Mouse (Mus musculus): Measurements from ENCODE around the gene Lclat1.
"Not testable (repeated sequence)": the region's sequence is repeated elsewhere in the genome, so short reads cannot be mapped to it uniquely, and the experiment has no call there.

The Lclat1 gene

DNA sequence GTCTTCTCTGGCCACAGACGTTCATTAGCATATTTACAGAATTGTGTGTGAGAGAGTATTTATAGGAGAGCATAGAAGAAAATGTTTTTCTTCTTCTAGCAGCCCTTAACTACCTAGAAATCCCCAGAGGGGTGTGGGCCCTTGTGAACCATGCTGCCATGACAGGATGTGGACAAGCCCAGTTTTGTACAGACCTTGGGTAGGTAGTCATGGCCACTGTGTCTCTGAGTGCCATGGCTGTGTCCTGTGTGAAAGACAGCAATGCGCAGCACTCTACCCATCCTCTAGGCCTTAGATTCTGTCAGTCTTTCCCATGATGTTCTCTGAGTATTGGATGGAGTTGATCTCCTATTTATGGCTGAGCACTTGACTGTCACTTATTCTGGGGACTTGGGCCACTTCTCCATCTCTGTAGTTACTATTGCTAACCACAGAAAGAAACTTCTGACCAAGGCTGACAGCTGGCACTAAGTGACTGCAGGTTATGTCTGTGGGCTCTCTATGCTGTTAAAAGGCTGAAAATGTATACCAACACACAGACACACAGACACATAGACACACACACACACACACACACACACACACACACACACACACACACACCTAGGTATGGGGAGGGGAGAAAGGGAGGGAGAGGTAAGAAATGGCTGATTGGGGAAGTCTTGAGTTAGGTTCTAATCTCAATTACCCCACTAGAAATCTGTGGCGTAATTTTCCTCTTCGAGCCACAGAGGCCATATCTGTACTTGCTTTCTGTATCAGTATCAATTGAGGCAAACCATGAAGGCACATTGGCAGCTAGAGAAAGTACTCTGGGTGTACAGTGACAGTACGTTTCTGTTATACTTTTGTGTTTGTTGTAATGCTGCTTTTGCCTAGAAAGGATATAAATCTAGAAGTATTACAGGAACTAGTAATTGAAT lies 29.0 kb downstream of the Lclat1 start:
- DNase-seq (ENCODE audit: low read depth, low spot score), result no peak

DNA sequence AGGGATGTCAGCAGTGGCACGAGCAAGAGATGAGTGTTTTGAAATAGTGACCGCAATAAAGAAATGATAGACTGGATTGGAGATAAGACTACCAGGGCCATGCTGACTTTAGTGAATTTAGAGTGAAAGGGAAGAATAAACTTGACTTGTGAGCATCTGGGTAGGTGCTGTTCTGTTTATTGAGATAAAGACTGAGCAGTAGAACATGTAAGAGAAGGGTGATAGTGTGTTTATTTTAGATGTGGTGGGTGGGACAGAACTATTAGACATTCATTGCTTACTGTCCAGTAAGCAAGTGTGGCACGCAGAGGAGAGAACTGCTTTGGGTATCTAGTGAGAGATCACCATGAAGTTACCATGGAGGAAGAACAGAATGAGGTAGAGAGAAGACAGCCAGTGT lies 30.4 kb downstream of the Lclat1 start:
- DNase-seq (ENCODE audit: low read depth, low spot score), result no peak

GRCm38 (mm10) chr17:73142029-73142428 lies 34.2 kb downstream of the Lclat1 start:
- DNase-seq (ENCODE audit: low read depth, low spot score), result no peak

DNA sequence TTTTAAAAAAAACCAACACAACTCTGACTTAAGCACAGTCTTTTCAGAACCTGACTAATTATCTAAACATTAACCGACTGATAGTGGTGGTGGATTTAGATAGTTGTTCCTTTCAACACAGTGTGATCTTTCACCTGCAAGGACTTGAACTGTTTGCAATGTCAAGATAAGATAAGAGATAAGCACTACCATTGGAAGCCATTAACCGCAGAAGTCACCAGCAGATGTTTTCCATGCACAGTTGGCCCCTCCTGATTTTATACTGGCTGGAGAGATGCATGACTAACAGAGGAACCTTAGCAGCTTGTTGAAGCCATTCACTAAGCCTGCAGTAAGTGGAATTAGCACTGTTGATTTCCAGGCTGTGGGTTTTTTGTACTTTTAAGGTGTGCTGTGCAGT lies 34.7 kb downstream of the Lclat1 start:
- DNase-seq (ENCODE audit: low read depth, low spot score), result no peak

- no peak for DNase-seq (ENCODE audit: low read depth, low spot score)
Observed at GRCm38 (mm10) chr17:73145426-73145825, 37.6 kb downstream of the Lclat1 start.

- DNase-seq (ENCODE audit: low read depth, low spot score), result no peak
Observed at GRCm38 (mm10) chr17:73148607-73149006, 40.8 kb downstream of the Lclat1 start.

GRCm38 (mm10) chr17:73152790-73153525 lies 45.2 kb downstream of the Lclat1 start:
- DNase-seq (ENCODE audit: low read depth, low spot score), result not testable (repeated sequence)

DNA sequence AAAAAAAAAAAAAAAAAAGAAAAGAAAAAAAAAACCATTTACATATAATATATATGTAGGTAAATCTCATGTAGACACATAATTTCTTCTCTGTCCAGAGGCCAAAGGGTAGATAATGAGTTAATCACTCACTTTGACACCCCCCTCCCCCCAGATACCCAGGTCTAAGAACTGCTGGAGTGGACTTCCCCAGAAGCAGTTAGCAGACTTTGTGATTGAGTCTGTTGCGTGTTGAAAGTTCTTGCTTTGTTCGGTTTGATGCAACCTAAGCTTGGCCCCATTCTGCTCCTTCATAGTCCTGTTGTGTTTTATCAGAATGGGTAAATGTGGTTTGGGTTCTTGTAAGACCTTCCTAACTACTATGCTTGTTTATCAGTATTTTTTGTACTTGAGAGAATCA lies 45.9 kb downstream of the Lclat1 start:
- DNase-seq (ENCODE audit: low read depth, low spot score), result no peak

GRCm38 (mm10) chr17:73156606-73157005 lies 48.8 kb downstream of the Lclat1 start:
- DNase-seq (ENCODE audit: low read depth, low spot score), result no peak

DNA sequence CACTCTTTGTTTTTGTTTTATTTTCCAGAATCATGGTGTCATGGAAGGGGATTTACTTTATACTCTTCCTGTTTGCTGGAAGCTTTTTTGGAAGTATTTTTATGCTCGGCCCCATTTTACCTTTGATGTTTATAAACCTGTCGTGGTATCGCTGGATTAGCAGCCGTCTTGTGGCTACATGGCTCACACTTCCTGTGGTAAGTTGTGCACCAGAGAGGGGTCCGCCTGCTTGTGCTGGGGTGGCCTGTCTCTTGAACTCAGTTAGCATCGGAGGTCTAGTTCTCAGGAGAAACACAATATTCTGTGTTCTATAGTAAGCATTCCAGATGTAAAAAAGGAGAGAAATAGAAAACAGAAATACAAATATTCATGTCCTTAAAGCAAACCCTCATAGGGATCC lies 54.0 kb downstream of the Lclat1 start:
- DNase-seq (ENCODE audit: low read depth, low spot score), result no peak

GRCm38 (mm10) chr17:73162445-73163208 lies 54.8 kb downstream of the Lclat1 start:
- no peak for DNase-seq (ENCODE audit: low read depth, low spot score)

- no peak for DNase-seq (ENCODE audit: low read depth, low spot score)
Observed at GRCm38 (mm10) chr17:73163597-73163996, 55.8 kb downstream of the Lclat1 start.

- DNase-seq (ENCODE audit: low read depth, low spot score), result no peak
Observed at GRCm38 (mm10) chr17:73164121-73164520, 56.3 kb downstream of the Lclat1 start.

DNA sequence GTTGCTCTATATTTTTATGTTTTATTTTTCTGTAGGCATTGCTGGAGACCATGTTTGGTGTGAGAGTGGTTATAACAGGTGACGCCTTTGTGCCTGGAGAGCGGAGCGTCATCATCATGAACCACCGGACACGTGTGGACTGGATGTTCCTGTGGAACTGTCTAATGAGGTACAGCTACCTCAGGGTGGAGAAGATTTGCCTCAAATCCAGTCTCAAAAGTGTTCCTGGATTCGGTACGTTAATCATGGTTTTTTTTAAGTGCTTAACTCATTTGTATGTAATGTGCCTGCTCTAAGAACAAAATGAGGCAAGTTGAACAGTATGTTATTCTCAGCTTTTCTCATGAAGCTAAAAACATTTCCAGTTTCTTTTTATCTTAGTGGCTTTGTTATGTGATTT lies 61.7 kb downstream of the Lclat1 start:
- DNase-seq (ENCODE audit: low read depth, low spot score), result no peak

GRCm38 (mm10) chr17:73170141-73170540 lies 62.4 kb downstream of the Lclat1 start:
- DNase-seq (ENCODE audit: low read depth, low spot score), result no peak

DNA sequence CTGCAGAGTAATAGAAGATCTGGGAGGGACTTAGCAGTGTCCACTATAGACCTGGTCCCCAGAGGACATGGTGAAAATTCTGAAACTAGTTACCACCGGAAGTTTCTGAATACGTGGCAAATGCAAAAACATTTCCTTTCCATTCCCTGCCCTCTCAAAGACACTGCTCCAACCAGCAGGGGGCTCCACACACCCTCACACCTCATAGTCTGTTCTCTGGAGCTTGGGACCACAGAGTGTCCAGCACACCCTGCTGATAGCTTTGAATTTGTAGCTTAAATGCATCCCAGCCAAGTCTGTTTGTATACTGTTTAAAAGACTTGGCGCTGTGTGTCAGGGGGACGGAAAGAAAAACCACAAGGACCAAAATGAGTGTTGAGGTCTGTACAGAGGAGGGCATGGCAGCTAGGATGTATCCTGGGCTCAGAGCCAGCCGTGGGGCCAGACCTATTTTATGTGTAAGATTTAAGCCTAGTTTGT lies 66.3 kb downstream of the Lclat1 start:
- DNase-seq (ENCODE audit: low read depth, low spot score), result no peak

- DNase-seq (ENCODE audit: low read depth, low spot score), result no peak
Observed at GRCm38 (mm10) chr17:73175720-73176119, 67.9 kb downstream of the Lclat1 start.

- DNase-seq (ENCODE audit: low read depth, low spot score), result no peak
Observed at GRCm38 (mm10) chr17:73177079-73177478, 69.3 kb downstream of the Lclat1 start.

DNA sequence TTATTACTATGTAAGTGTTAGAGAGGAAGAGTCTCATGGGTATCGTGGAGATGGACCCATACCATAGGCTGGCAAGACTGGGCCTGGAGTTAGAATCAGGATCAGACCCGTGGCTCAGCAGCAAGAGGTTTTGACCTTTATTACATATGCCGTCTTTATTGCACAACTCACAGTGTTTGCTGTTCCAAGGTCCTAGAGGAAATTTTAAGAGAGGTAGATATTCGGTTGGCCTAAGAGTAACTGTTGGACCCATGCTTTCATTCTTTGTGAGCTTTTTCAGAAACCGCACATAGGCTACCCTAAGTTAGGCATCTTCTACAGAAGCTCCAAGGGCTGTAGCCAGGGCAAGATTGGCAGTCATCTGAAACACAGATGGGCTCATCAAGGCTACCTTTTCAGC lies 79.1 kb downstream of the Lclat1 start:
- DNase-seq (ENCODE audit: low read depth, low spot score), result no peak

- no peak for DNase-seq (ENCODE audit: low read depth, low spot score)
Observed at GRCm38 (mm10) chr17:73194146-73194545, 86.4 kb downstream of the Lclat1 start.

- DNase-seq (ENCODE audit: low read depth, low spot score), result no peak
Observed at GRCm38 (mm10) chr17:73194575-73194974, 86.8 kb downstream of the Lclat1 start.

Measured in c-Kit-negative CD71-positive TER-119-positive erythroid progenitor cells, embryonic 14.5 days (primary cell).